Mouse (Mus musculus) midbrain, embryonic 14.5 days (tissue): ENCODE data around the gene Plet1. TPM values are rescaled to one million over a fixed set of nuclear protein-coding genes. Genes with fewer than 3 reads are reported as not detected.

Experiments used
- ATAC-seq: fragments of 200-750 bp; cut with Nextera tagmentation; 2 replicates; pipeline ENCODE4 v1.8.0; 2017; ENCODE audit warnings: moderate number of reproducible peaks, moderate library complexity; ENCODE audit not compliant: low FRiP score, low TSS enrichment
- DNase-seq: peaks from one replicate; pipeline ENCODE4 v3.0.0-alpha.2; 2015
- H3K27ac ChIP-seq: fragments of 300-500 bp; sonication (generic); replicated peaks from 2 replicates; pipeline ENCODE4 v1.5.1; 2014; ENCODE audit warnings: mild to moderate bottlenecking, low read depth, low read length, moderate library complexity
- H3K27me3 ChIP-seq: fragments of 300-500 bp; sonication (generic); 2 replicates; pipeline ENCODE4 v1.6.1; 2014; ENCODE audit warnings: low read length, control low read depth, mixed read lengths; ENCODE audit not compliant: control insufficient read depth, insufficient read depth
- H3K36me3 ChIP-seq: fragments of 300-500 bp; sonication (generic); 2 replicates; pipeline ENCODE4 v1.6.1; 2014; ENCODE audit warnings: low read length, control low read depth; ENCODE audit not compliant: control insufficient read depth, insufficient read depth
- H3K4me1 ChIP-seq: fragments of 300-500 bp; sonication (generic); 2 replicates; pipeline ENCODE4 v1.6.1; 2014; ENCODE audit warnings: mild to moderate bottlenecking, antibody characterized with exemption, low read length, control low read depth; ENCODE audit not compliant: control insufficient read depth, insufficient read depth
- H3K4me2 ChIP-seq: fragments of 300-500 bp; sonication (generic); 2 replicates; pipeline ENCODE4 v1.6.1; 2014; ENCODE audit warnings: mild to moderate bottlenecking, low read length, moderate library complexity
- H3K4me3 ChIP-seq: fragments of 300-500 bp; sonication (generic); replicated peaks from 2 replicates; pipeline ENCODE4 v1.5.1; 2014; ENCODE audit warnings: low read depth, low read length
- H3K9ac ChIP-seq: fragments of 300-500 bp; sonication (generic); replicated peaks from 2 replicates; pipeline ENCODE4 v1.6.1; 2014; ENCODE audit warnings: mild to moderate bottlenecking, low read length, moderate library complexity
- H3K9me3 ChIP-seq: fragments of 300-500 bp; sonication (generic); 2 replicates; pipeline ENCODE4 v1.6.1; 2016; ENCODE audit warnings: low read length, control low read depth, mixed read lengths; ENCODE audit not compliant: control insufficient read depth
- WGBS: fragments of 180-500 bp; shearing (Covaris S2); extraction: QIAGEN DNeasy Blood & Tissue Kit; methylation state at CpG from one replicate; pipeline ENCODE4 v1.1.7; 2014; 5-methylcytosine and 5-hydroxymethylcytosine counted together
- polyA plus RNA-seq: library from polyadenylated mRNA; unstranded; fragments of >200 nt; fragmentation: Nextera tagmentation; extraction: Ambion mirVana; gene quantifications from 2 replicates; pipeline ENCODE4 v1.2.1, GENCODE M21; 2014

The Plet1 gene
- polyA plus RNA-seq = 0.39 and 0.50 TPM in 2 replicates

GRCm38 (mm10) chr9:50494311-50494710, at the start of gene Plet1:
Plet1 (plus strand) TSS chr9:50494525.
- Histone ChIP-seq H3K36me3 (no peaks in the 10 kb centered on the region), H3K27ac (no peak within 1 kb of the TSS), H3K4me2 (no peak within 1 kb of the TSS), H3K4me1 (peaks cover 12% of the 10 kb centered on the region), H3K4me3 (no peak within 1 kb of the TSS), H3K9me3 (no peaks in the 10 kb centered on the region), H3K9ac (no peak within 1 kb of the TSS), H3K27me3 (no peaks in the 10 kb centered on the region)
- ATAC-seq (no peak), DNase-seq (no peak)
- WGBS = 90% methylated on average over 6 of the region's 6 CpGs

DNA sequence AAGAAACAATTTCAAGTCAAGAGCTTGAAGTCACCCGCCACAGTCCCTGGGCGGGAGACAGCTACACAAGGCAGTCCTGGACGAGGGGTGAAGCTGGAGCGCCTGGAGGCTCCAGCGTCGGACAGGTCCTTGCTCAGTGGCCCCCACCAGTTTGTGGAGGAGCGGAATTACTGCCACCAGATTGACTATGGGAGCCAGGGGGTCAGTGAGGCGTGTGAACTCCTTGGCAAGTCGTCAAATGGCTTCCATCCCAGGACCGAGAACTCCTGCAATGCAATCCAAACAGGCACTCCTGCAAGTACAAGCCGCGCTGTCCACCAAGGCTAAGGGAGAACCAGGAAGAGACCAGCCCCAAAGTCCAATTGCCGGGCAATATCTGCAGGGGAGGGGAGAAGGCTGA, 45.3 kb upstream of the Plet1 start:
- no peaks in the 10 kb centered on the region for H3K36me3 ChIP-seq
- H3K27me3 ChIP-seq = no peaks in the 10 kb centered on the region
- no peak overlapping the region for H3K9ac ChIP-seq
- no peak overlapping the region for H3K4me3 ChIP-seq
- DNase-seq = peak; percentile 44
- 67% methylated on average over 13 of the region's 13 CpGs for WGBS
- H3K27ac ChIP-seq = 0 out of 2 replicates have a peak overlapping the region, but pooled peaks have one; percentile 26
- peaks cover 6% of the 10 kb centered on the region; the same call in 1 of the 2 replicates for H3K4me1 ChIP-seq
- no peak for ATAC-seq
- H3K9me3 ChIP-seq = no peaks in the 10 kb centered on the region
- H3K4me2 ChIP-seq = no peak overlapping the region

GRCm38 (mm10) chr9:50451456-50452218, 42.7 kb upstream of the Plet1 start:
- WGBS = 29% methylated on average over 9 of the region's 9 CpGs
- peaks cover 6% of the 10 kb centered on the region; the same call in 1 of the 2 replicates for H3K4me1 ChIP-seq
- 0 out of 2 replicates have a peak overlapping the region, but pooled peaks have one; percentile 3 for H3K4me3 ChIP-seq
- no peaks in the 10 kb centered on the region for H3K27me3 ChIP-seq
- peak overlapping the region; percentile 41 for H3K4me2 ChIP-seq
- H3K9me3 ChIP-seq = no peaks in the 10 kb centered on the region
- H3K27ac ChIP-seq = peak overlapping the region; percentile 76
- H3K36me3 ChIP-seq = no peaks in the 10 kb centered on the region
- DNase-seq = peak; percentile 66
- ATAC-seq = peak; percentile 66
- H3K9ac ChIP-seq = peak overlapping the region; percentile 30; the same call in 1 of the 2 replicates

DNA sequence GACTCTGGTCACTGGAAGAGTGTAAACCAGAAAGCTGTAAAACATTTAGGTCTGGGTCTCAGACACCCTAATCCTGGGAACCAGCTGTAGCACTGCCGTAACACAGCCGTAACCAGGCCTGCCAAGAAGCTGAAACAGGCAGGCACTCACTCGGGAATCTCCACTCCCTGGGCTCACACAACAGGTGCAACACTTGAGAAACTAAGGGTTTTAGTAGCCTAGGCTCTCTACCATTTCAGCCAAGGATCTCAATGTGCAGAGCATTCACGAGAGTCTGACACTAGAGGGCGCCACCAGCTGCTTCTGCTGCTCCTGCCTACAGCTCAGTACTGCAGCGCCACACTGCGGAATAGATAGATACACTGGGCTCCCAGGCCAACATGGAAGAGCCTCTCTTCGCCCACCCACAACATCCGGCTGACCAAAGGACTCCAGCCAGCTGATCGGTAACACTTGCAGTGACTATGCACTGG, 42.0 kb upstream of the Plet1 start:
- no peak; the same call in 1 of the 2 replicates for ATAC-seq
- Histone ChIP-seq H3K27ac (peak overlapping the region; percentile 76), H3K4me3 (0 out of 2 replicates have a peak overlapping the region, but pooled peaks have one; percentile 3), H3K27me3 (no peaks in the 10 kb centered on the region), H3K9ac (0 out of 2 replicates have a peak overlapping the region, but pooled peaks have one; percentile 30), H3K4me2 (peak overlapping the region; percentile 41), H3K4me1 (peaks cover 6% of the 10 kb centered on the region; the same call in 1 of the 2 replicates), H3K9me3 (no peaks in the 10 kb centered on the region), H3K36me3 (no peaks in the 10 kb centered on the region)
- DNase-seq = peak; percentile 92
- WGBS = 15% methylated on average over 10 of the region's 10 CpGs

- H3K4me1 ChIP-seq = 0 out of 2 replicates have a peak, but pooled peaks cover 1% of the 10 kb centered on the region
- no peaks in the 10 kb centered on the region for H3K36me3 ChIP-seq
- WGBS = 83% methylated on average over 7 of the region's 7 CpGs
- H3K4me3 ChIP-seq = no peak overlapping the region
- H3K4me2 ChIP-seq = no peak overlapping the region
- ATAC-seq (no peak), DNase-seq (no peak)
- H3K27ac ChIP-seq = no peak overlapping the region
- no peak overlapping the region for H3K9ac ChIP-seq
- H3K9me3 ChIP-seq = no peaks in the 10 kb centered on the region
- H3K27me3 ChIP-seq = no peaks in the 10 kb centered on the region
Measured at GRCm38 (mm10) chr9:50457596-50457995, 36.7 kb upstream of the Plet1 start.

- Histone ChIP-seq H3K4me2 (no peak overlapping the region), H3K9ac (no peak overlapping the region), H3K4me1 (no peaks in the 10 kb centered on the region), H3K27ac (no peak overlapping the region), H3K27me3 (no peaks in the 10 kb centered on the region), H3K9me3 (no peaks in the 10 kb centered on the region), H3K4me3 (no peak overlapping the region), H3K36me3 (no peaks in the 10 kb centered on the region)
- 51% methylated on average over 2 of the region's 2 CpGs for WGBS
- ATAC-seq = no peak
- DNase-seq = no peak
Measured at GRCm38 (mm10) chr9:50459537-50459936, 34.8 kb upstream of the Plet1 start.

GRCm38 (mm10) chr9:50462494-50463204, 31.7 kb upstream of the Plet1 start:
- ATAC-seq = no peak
- no peak overlapping the region for H3K27ac ChIP-seq
- H3K9me3 ChIP-seq = no peaks in the 10 kb centered on the region
- H3K36me3 ChIP-seq = no peaks in the 10 kb centered on the region
- H3K4me1 ChIP-seq = no peaks in the 10 kb centered on the region
- peak; percentile 89 for DNase-seq
- H3K27me3 ChIP-seq = no peaks in the 10 kb centered on the region
- WGBS = 43% methylated on average over 19 of the region's 19 CpGs
- H3K9ac ChIP-seq = no peak overlapping the region; the same call in 1 of the 2 replicates
- H3K4me2 ChIP-seq = peak overlapping the region; percentile 38
- H3K4me3 ChIP-seq = no peak overlapping the region

DNA sequence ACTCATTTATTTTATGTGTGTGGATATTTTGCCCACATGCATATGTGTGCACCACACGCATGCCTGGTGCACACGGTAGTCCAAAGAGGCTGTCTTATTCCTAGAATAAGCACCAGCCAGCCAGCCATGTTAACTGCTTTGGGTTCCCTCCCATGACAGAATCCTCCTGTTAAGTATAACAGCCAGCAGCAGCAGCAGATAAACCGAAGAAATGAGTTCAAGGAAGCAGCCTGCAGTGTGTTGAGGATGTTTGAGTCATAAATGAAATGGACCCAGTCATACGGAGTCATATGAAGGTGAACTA, 31.2 kb upstream of the Plet1 start:
- no peak overlapping the region for H3K4me2 ChIP-seq

More for the DNA sequence above, 31.2 kb upstream of the Plet1 start:
- ATAC-seq (no peak), DNase-seq (no peak)
- Histone ChIP-seq H3K4me1 (no peaks in the 10 kb centered on the region), H3K9ac (no peak overlapping the region), H3K4me3 (no peak overlapping the region), H3K27me3 (no peaks in the 10 kb centered on the region), H3K27ac (no peak overlapping the region), H3K36me3 (no peaks in the 10 kb centered on the region), H3K9me3 (no peaks in the 10 kb centered on the region)
- WGBS = 37% methylated on average over 4 of the region's 4 CpGs
